8 mouse cellular contexts compared by ENCODE assay signal in the genomic region with DNA sequence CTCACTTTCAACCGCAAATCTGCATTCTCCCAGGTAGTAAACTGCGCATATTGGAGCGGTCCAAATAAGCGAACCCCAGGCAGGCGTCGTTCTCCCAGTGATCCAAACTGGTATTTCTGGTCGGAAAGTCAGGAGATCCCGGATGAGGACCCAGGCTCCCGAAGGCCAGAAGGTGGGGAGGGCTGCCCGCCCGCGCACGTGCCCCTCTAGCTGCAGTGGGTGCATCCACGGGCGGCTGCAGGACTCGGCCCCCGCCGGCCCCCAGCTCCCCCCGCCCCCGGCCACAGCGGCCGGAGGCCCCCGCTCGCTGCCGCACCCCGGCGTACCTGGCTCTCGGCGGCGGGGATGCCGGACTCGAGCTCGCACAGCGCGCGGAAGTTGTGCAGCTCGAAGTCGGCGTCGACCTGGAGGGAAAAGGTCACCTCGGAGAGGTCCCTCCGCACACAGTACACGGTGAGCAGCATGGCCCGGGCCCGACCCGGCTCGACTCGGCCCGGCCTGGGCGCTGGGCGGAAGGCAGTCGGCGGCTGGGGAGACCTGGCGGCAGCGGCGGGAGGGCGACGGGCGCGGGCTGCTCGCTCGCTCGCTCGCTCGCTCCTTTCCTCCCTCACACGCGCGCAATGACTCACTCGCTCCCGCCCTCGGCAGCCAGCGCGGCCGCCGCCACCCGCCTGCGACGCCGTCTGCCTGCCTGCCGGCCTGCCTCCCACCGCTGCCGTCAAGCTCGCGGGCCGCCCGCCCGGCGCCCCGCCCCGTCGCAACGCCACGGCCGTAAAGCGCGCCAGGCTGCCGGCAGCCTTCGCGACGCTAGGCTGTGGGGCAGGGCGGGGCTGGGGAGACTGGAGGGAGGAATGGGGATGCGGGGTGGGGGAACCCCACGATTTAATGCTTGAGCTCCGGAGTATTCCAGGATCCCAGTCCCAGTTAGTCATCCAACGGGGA. TPM values are rescaled to one million over a fixed set of nuclear protein-coding genes. Genes with fewer than 3 reads are reported as not detected.
DNase-seq lines count a peak whose midpoint lies in the region; ATAC-seq and TF ChIP-seq lines count a peak whose summit lies in the region.

Ddi2 (minus strand) TSS at position 689 of the 942 bp plus-strand sequence.

- ATAC-seq in activated CD4-positive, CD25-positive, alpha-beta regulatory T cell, adult 4 months = peak; percentile 83
- ATAC-seq in inflammation-experienced regulatory T-cells, adult 6 months = peak; percentile 86
- peak; percentile 70 for ATAC-seq in megakaryocyte-erythroid progenitor cell, adult 5-6 weeks (replicated peaks; ENCODE audit: low FRiP score, low TSS enrichment, poor library complexity, severe bottlenecking)

- peak; percentile 51 for TF ChIP-seq POLR2A in cortical plate, adult 2 months (IDR thresholded peaks at IDR 0.05; ENCODE audit: extremely low read depth, insufficient read depth, low read length)

- no peak for TF ChIP-seq CTCF in cortical plate, adult 2 months (IDR thresholded peaks at IDR 0.05; ENCODE audit: extremely low read depth, insufficient read depth, low read length)

- intact Hi-C loops in left cerebral cortex, postnatal 10 days (cut with DNase I) = no loop called here

- H3K27ac ChIP-seq in cortical plate, adult 2 months (ENCODE audit: insufficient read depth, low read length) = peak within 1 kb of the TSS; percentile 99

- peak within 1 kb of the TSS; percentile 59 for H3K4me3 ChIP-seq in cortical plate, adult 2 months (ENCODE audit: insufficient read depth, low read length)

- H3K4me1 ChIP-seq in cortical plate, adult 2 months (ENCODE audit: control insufficient read depth, insufficient read depth, low read length) = peaks cover 8% of the 10 kb centered on the region; the same call in 1 of the 2 replicates

- DNase-seq in gastrocnemius, postnatal 10 days = peak; percentile 94
- peak; percentile 81 to 96 for DNase-seq in left cerebral cortex, postnatal 10 days (ENCODE audit: extremely low spot score in 1 of 2, low spot score in 2 of 2)
- DNase-seq in right cerebral cortex, postnatal 25 days = peak; percentile 94
- peak; percentile 90 for DNase-seq in urinary bladder, postnatal 4 days (ENCODE audit: low spot score in 2 of 2)

RNA-seq across cellular contexts. Expression of gene Ddi2, which starts in this region (rescaled TPM):
- polyA plus RNA-seq in activated CD4-positive, CD25-positive, alpha-beta regulatory T cell, adult 4 months (2017; shearing (Covaris generic)) = 10 to 100 TPM; 14.1 to 15.6 TPM
- 20.7 and 21.1 TPM in 2 replicates for polyA plus RNA-seq in cortical plate, adult 2 months (2012; rRNA removed)
- 10 to 100 TPM; 41.8 to 44.7 TPM for total RNA-seq in gastrocnemius, postnatal 10 days (2021)
- polyA plus RNA-seq in inflammation-experienced regulatory T-cells, adult 6 months (2017; shearing (Covaris generic)) = 10 to 100 TPM; 14.6 to 17.1 (median 16.9) TPM
- 10 to 100 TPM; 27.7 to 28.1 TPM for total RNA-seq in left cerebral cortex, postnatal 10 days (2021)
- total RNA-seq in megakaryocyte-erythroid progenitor cell, adult 5-6 weeks (2014; fragmentation: Nextera tagmentation) = 31.1 and 50.4 TPM in 2 replicates
- total RNA-seq in megakaryocyte-erythroid progenitor cell, adult 5-6 weeks (2017) = 24.8 and 43.8 TPM in 2 replicates

Comparison
In these comparisons a context has a peak if more than half of its experiments do, and no peak if none do; other contexts are left out.
1. Peak in every context shown above with its lines: DNase-seq, ATAC-seq, H3K4me3 ChIP-seq and H3K27ac ChIP-seq.